Mouse (Mus musculus) liver, embryonic 12.5 days (tissue): ENCODE measurements around the gene Ptpn7. TPM values are rescaled to one million over a fixed set of nuclear protein-coding genes. Genes with fewer than 3 reads are reported as not detected.
"Not testable (repeated sequence)": the region's sequence is repeated elsewhere in the genome, so short reads cannot be mapped to it uniquely, and the experiment has no call there.

ENCODE experiments used
- ATAC-seq: fragments of 200-750 bp; cut with Nextera tagmentation; 2 replicates; pipeline ENCODE4 v1.8.0; 2017; ENCODE audit warnings: moderate number of reproducible peaks, mild to moderate bottlenecking, moderate library complexity
- H3K27ac ChIP-seq: fragments of 300-500 bp; sonication (generic); 2 replicates; pipeline ENCODE4 v1.5.1; 2016; ENCODE audit warnings: mild to moderate bottlenecking
- H3K27me3 ChIP-seq: fragments of 300-500 bp; sonication (generic); replicated peaks from 2 replicates; pipeline ENCODE4 v1.6.1; 2016; ENCODE audit warnings: mild to moderate bottlenecking, moderate library complexity
- H3K36me3 ChIP-seq: fragments of 300-500 bp; sonication (generic); 2 replicates; pipeline ENCODE4 v1.6.1; 2016; ENCODE audit warnings: mild to moderate bottlenecking, moderate library complexity
- H3K4me1 ChIP-seq: fragments of 300-500 bp; sonication (generic); 2 replicates; pipeline ENCODE4 v1.6.1; 2016
- H3K4me2 ChIP-seq: fragments of 300-500 bp; sonication (generic); 2 replicates; pipeline ENCODE4 v1.6.1; 2016; ENCODE audit warnings: mild to moderate bottlenecking, moderate library complexity
- H3K4me3 ChIP-seq: fragments of 300-500 bp; sonication (generic); 2 replicates; pipeline ENCODE4 v1.5.1; 2016; ENCODE audit warnings: mild to moderate bottlenecking, moderate library complexity
- H3K9ac ChIP-seq: fragments of 300-500 bp; sonication (generic); 2 replicates; pipeline ENCODE4 v1.6.1; 2016; ENCODE audit warnings: mild to moderate bottlenecking, moderate library complexity
- H3K9me3 ChIP-seq: fragments of 300-500 bp; sonication (generic); replicated peaks from 2 replicates; pipeline ENCODE4 v1.6.1; 2016; ENCODE audit warnings: mild to moderate bottlenecking, moderate library complexity
- WGBS: fragments of 180-500 bp; shearing (Covaris S2); methylation state at CpG from one replicate; pipeline ENCODE4 v1.1.7; 2016; ENCODE audit not compliant: insufficient replicate concordance; 5-methylcytosine and 5-hydroxymethylcytosine counted together
- polyA plus RNA-seq: library from polyadenylated mRNA; unstranded; fragments of >200 nt; fragmentation: Nextera tagmentation; extraction: Ambion mirVana; gene quantifications from 2 replicates; pipeline ENCODE4 v1.2.1, GENCODE M21; 2016

Gene Ptpn7
- polyA plus RNA-seq, 1 experiment from 2014 or later = 25.9 TPM

- WGBS = under 1% methylated on average over 40 of the region's 40 CpGs
- H3K9ac ChIP-seq = no peak within 1 kb of the TSS
These were observed 27.4 kb upstream of the Ptpn7 start, which contains the start of gene Lgr6 for GRCm38 (mm10) chr1:135105124-135105523. Gene Lgr6 (minus strand): TSS chr1:135105276.

GRCm38 (mm10) chr1:135105951-135106350 is 26.5 kb upstream of the Ptpn7 start:
- Histone ChIP-seq H3K27ac (no peak overlapping the region), H3K36me3 (no peaks in the 10 kb centered on the region), H3K4me1 (peaks cover 7% of the 10 kb centered on the region; the same call in 1 of the 2 replicates), H3K9ac (no peak overlapping the region), H3K27me3 (peaks cover 68% of the 10 kb centered on the region), H3K4me2 (no peak overlapping the region), H3K4me3 (no peak overlapping the region), H3K9me3 (no peaks in the 10 kb centered on the region)
- WGBS = 2% methylated on average over 8 of the region's 8 CpGs
- ATAC-seq = no peak

More at GRCm38 (mm10) chr1:135105124-135105523, 27.4 kb upstream of the Ptpn7 start, which contains the start of gene Lgr6:
- no peaks in the 10 kb centered on the region for H3K9me3 ChIP-seq
- peaks cover 76% of the 10 kb centered on the region for H3K27me3 ChIP-seq
- H3K4me3 ChIP-seq = peak within 1 kb of the TSS; percentile 41
- peaks cover 7% of the 10 kb centered on the region; the same call in 1 of the 2 replicates for H3K4me1 ChIP-seq
- no peak for ATAC-seq
- H3K4me2 ChIP-seq = peak within 1 kb of the TSS; percentile 61
- H3K36me3 ChIP-seq = no peaks in the 10 kb centered on the region
- H3K27ac ChIP-seq = no peak within 1 kb of the TSS

DNA sequence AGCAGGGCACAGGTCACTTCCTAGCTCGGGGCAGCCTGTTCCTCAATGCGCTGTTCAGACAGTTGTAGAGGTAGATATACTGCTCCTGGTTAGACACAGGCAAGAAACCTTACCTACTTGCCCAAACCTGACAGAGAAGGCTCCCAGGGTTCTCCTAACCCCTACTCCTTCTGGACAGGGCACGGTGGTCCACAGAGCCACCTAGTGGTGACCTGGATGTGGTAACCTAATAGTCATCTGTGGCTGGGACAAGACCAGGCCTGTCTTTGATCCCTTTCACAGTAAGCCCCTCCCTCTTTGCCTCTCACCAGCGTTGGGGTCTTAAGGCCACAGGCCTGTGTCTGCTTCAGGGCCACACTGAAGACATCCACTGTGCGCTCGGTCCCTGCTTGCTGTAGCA is 23.9 kb upstream of the Ptpn7 start:
- no peak overlapping the region for H3K27ac ChIP-seq
- H3K4me2 ChIP-seq = no peak overlapping the region
- peaks cover 42% of the 10 kb centered on the region for H3K27me3 ChIP-seq
- WGBS = 39% methylated on average over 6 of the region's 6 CpGs
- H3K9me3 ChIP-seq = no peaks in the 10 kb centered on the region
- H3K4me1 ChIP-seq = peaks cover 11% of the 10 kb centered on the region
- ATAC-seq = 0 out of 2 replicates have a peak, but pooled peaks have one; percentile 9
- no peaks in the 10 kb centered on the region for H3K36me3 ChIP-seq
- no peak overlapping the region for H3K9ac ChIP-seq
- no peak overlapping the region for H3K4me3 ChIP-seq

GRCm38 (mm10) chr1:135110075-135110474 is 22.4 kb upstream of the Ptpn7 start:
- WGBS = 15% methylated on average over 6 of the region's 6 CpGs
- H3K4me2 ChIP-seq = no peak overlapping the region
- no peaks in the 10 kb centered on the region for H3K36me3 ChIP-seq
- no peak overlapping the region for H3K4me3 ChIP-seq
- H3K9me3 ChIP-seq = no peaks in the 10 kb centered on the region
- no peak overlapping the region for H3K27ac ChIP-seq
- peaks cover 7% of the 10 kb centered on the region for H3K4me1 ChIP-seq
- no peak overlapping the region for H3K9ac ChIP-seq
- H3K27me3 ChIP-seq = peaks cover 27% of the 10 kb centered on the region
- ATAC-seq = no peak

GRCm38 (mm10) chr1:135111271-135111670 is 21.2 kb upstream of the Ptpn7 start:
- H3K27me3 ChIP-seq = peaks cover 15% of the 10 kb centered on the region
- not testable (repeated sequence) for ATAC-seq
- WGBS = 58% methylated on average over 5 of the region's 5 CpGs

DNA sequence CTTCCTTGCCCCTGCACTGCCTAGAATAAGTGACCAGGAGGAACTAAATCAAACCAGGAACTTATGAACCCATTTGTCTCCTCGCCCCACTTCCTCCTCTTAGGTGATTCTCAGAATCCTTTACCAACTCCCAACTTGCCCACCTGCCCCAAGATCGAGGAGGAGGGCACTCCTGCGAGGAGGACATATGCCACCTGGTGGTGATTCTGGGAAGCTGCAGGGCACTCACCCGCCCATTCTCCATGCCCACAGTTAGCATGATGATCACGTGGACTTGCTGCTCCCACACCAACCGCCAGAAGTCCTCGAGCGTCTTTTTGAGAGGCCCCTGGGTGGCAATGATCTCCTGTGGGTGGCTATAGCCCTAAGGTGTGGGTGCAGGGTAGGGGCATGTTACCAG is 19.8 kb upstream of the Ptpn7 start:
- Histone ChIP-seq H3K4me2 (no peak overlapping the region), H3K9me3 (no peaks in the 10 kb centered on the region), H3K9ac (no peak overlapping the region), H3K4me1 (peaks cover 3% of the 10 kb centered on the region; the same call in 1 of the 2 replicates), H3K36me3 (no peaks in the 10 kb centered on the region), H3K27me3 (peaks cover 1% of the 10 kb centered on the region), H3K4me3 (no peak overlapping the region), H3K27ac (no peak overlapping the region)
- 4% methylated on average over 8 of the region's 8 CpGs for WGBS
- no peak for ATAC-seq

More at GRCm38 (mm10) chr1:135111271-135111670, 21.2 kb upstream of the Ptpn7 start:
- not testable (repeated sequence) for H3K4me1 ChIP-seq, H3K27ac ChIP-seq, H3K9ac ChIP-seq, H3K4me3 ChIP-seq, H3K36me3 ChIP-seq, H3K4me2 ChIP-seq, H3K9me3 ChIP-seq

- Histone ChIP-seq H3K4me1 (peaks cover 26% of the 10 kb centered on the region), H3K4me2 (no peak overlapping the region), H3K9ac (no peak overlapping the region), H3K36me3 (no peaks in the 10 kb centered on the region), H3K9me3 (no peaks in the 10 kb centered on the region), H3K4me3 (no peak overlapping the region), H3K27ac (no peak overlapping the region), H3K27me3 (peaks cover 24% of the 10 kb centered on the region)
- no peak for ATAC-seq
- 72% methylated on average over 8 of the region's 8 CpGs for WGBS
These were observed 7.7 kb upstream of the Ptpn7 start for GRCm38 (mm10) chr1:135124573-135125363.

- H3K27me3 ChIP-seq = peaks cover 27% of the 10 kb centered on the region
- H3K4me2 ChIP-seq = no peak overlapping the region
- H3K27ac ChIP-seq = no peak overlapping the region
- no peaks in the 10 kb centered on the region for H3K9me3 ChIP-seq
- ATAC-seq = no peak
- WGBS = 72% methylated on average over 8 of the region's 8 CpGs
- peaks cover 37% of the 10 kb centered on the region for H3K4me1 ChIP-seq
- H3K4me3 ChIP-seq = no peak overlapping the region
- H3K36me3 ChIP-seq = no peaks in the 10 kb centered on the region
- H3K9ac ChIP-seq = no peak overlapping the region
These were observed 6.5 kb upstream of the Ptpn7 start for GRCm38 (mm10) chr1:135125990-135126389.

- Histone ChIP-seq H3K36me3 (no peaks in the 10 kb centered on the region), H3K4me3 (no peak overlapping the region), H3K4me2 (no peak overlapping the region), H3K4me1 (peaks cover 42% of the 10 kb centered on the region), H3K9ac (no peak overlapping the region), H3K9me3 (no peaks in the 10 kb centered on the region), H3K27ac (no peak overlapping the region), H3K27me3 (peaks cover 27% of the 10 kb centered on the region)
- no peak for ATAC-seq
- WGBS = 73% methylated on average over 4 of the region's 4 CpGs
These were observed 6.0 kb upstream of the Ptpn7 start for GRCm38 (mm10) chr1:135126443-135127027.

DNA sequence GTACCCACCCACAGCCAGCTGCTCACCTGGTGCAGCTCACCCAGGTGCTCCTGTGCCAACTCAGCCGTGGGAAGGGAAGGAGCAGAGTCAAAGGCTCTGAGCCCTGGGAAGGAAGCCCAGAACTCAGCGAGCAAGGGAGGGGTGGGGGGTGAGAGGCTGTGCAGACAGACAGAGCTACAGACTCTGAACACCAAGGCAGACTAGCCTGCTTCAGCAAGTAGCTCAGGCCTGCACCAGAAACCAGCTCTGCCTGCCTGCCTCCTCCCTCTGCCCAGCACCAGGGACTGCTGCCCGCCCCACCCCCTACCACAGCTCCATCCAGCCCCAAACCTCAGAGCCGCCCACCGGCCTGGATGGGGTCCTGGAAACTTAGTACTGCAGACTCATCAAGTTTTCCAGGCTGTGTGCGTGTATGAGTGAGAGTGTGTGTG is 4.5 kb upstream of the Ptpn7 start:
- no peak overlapping the region for H3K4me2 ChIP-seq
- WGBS = 46% methylated on average over 6 of the region's 6 CpGs
- ATAC-seq = no peak
- H3K4me1 ChIP-seq = peaks cover 57% of the 10 kb centered on the region
- no peak overlapping the region for H3K27ac ChIP-seq
- peaks cover 27% of the 10 kb centered on the region for H3K27me3 ChIP-seq
- no peaks in the 10 kb centered on the region for H3K9me3 ChIP-seq
- no peak overlapping the region for H3K9ac ChIP-seq
- H3K4me3 ChIP-seq = no peak overlapping the region
- H3K36me3 ChIP-seq = no peaks in the 10 kb centered on the region

DNA sequence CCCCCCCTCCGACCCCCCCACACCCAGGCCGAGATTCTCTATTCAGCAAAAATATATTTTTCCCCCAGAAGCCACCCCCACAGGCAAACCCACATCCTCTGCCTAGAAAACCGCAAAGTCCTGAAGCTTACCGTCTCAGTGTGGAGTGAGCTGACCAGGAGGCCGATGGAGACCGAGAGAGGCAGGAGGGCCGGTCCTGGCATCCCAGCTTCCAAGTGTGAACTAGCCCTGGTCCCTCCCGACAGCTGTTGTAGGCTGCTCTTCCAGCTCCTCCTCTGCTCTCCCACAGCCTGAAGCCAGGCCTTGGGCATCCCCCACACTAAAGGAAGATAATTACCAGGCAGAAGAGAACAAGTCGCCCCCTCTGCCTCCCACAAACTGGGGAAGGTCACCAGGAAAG is 3.5 kb upstream of the Ptpn7 start:
- Histone ChIP-seq H3K4me2 (no peak overlapping the region), H3K27me3 (peaks cover 27% of the 10 kb centered on the region), H3K9ac (no peak overlapping the region), H3K9me3 (no peaks in the 10 kb centered on the region), H3K4me3 (no peak overlapping the region), H3K4me1 (peaks cover 67% of the 10 kb centered on the region), H3K36me3 (no peaks in the 10 kb centered on the region), H3K27ac (no peak overlapping the region)
- 14% methylated on average over 9 of the region's 9 CpGs for WGBS
- no peak for ATAC-seq

GRCm38 (mm10) chr1:135129543-135130183 is 2.8 kb upstream of the Ptpn7 start:
- peaks cover 70% of the 10 kb centered on the region for H3K4me1 ChIP-seq
- no peak overlapping the region for H3K9ac ChIP-seq
- H3K36me3 ChIP-seq = no peaks in the 10 kb centered on the region
- no peak overlapping the region for H3K27ac ChIP-seq
- peaks cover 27% of the 10 kb centered on the region for H3K27me3 ChIP-seq
- no peak overlapping the region for H3K4me2 ChIP-seq
- no peak overlapping the region for H3K4me3 ChIP-seq
- H3K9me3 ChIP-seq = no peaks in the 10 kb centered on the region
- WGBS = 73% methylated on average over 9 of the region's 9 CpGs
- ATAC-seq = no peak
